Mouse (Mus musculus) spleen, adult 2 months (tissue): ENCODE data around the gene Tenm2.

Experiments used
- CTCF ChIP-seq: fragments of 200-500 bp; IDR thresholded peaks from 2 replicates; pipeline ENCODE4 v1.5.1; 2011; ENCODE audit warnings: mild to moderate bottlenecking, inconsistent platforms; ENCODE audit not compliant: insufficient read depth, insufficient read length, insufficient replicate concordance; ENCODE audit errors: extremely low read depth
- POLR2A ChIP-seq: fragments of 200-500 bp; IDR thresholded peaks from 2 replicates; pipeline ENCODE4 v1.6.1; 2011; ENCODE audit warnings: low read depth, low read length, inconsistent platforms

- TF ChIP-seq POLR2A (no peak), CTCF (no peak)
Measured at GRCm38 (mm10) chr11:36697021-36697639, 538.6 kb downstream of the Tenm2 start.
